Mouse (Mus musculus) liver, embryonic 13.5 days (tissue): ENCODE data around the gene Plxnb1. TPM values are rescaled to one million over a fixed set of nuclear protein-coding genes. Genes with fewer than 3 reads are reported as not detected.
"Not testable (repeated sequence)": the region's sequence is repeated elsewhere in the genome, so short reads cannot be mapped to it uniquely, and the experiment has no call there.

Experiments used
- ATAC-seq: fragments of 200-750 bp; cut with Nextera tagmentation; 2 replicates; pipeline ENCODE4 v1.8.0; 2017; ENCODE audit warnings: low read depth, mild to moderate bottlenecking, moderate number of reproducible peaks, moderate library complexity
- DNase-seq: peaks from one replicate; pipeline ENCODE4 v3.0.0; 2022
- H3K27ac ChIP-seq: fragments of 300-500 bp; sonication (generic); 2 replicates; pipeline ENCODE4 v1.5.1; 2015; ENCODE audit warnings: moderate library complexity, mild to moderate bottlenecking, inconsistent platforms
- H3K27me3 ChIP-seq: fragments of 300-500 bp; sonication (generic); 2 replicates; pipeline ENCODE4 v1.6.1; 2015; ENCODE audit warnings: mild to moderate bottlenecking, inconsistent platforms
- H3K36me3 ChIP-seq: fragments of 300-500 bp; sonication (generic); 2 replicates; pipeline ENCODE4 v1.6.1; 2015; ENCODE audit warnings: mild to moderate bottlenecking, inconsistent platforms
- H3K4me1 ChIP-seq: fragments of 300-500 bp; sonication (generic); replicated peaks from 2 replicates; pipeline ENCODE4 v1.6.1; 2015; ENCODE audit warnings: inconsistent platforms
- H3K4me2 ChIP-seq: fragments of 300-500 bp; sonication (generic); 2 replicates; pipeline ENCODE4 v1.6.1; 2015; ENCODE audit warnings: inconsistent platforms, mild to moderate bottlenecking, moderate library complexity
- H3K4me3 ChIP-seq: fragments of 300-500 bp; sonication (generic); replicated peaks from 2 replicates; pipeline ENCODE4 v1.5.1; 2015; ENCODE audit warnings: mild to moderate bottlenecking, inconsistent platforms
- H3K9ac ChIP-seq: fragments of 300-500 bp; sonication (generic); 2 replicates; pipeline ENCODE4 v1.6.1; 2015; ENCODE audit warnings: mild to moderate bottlenecking, inconsistent platforms
- H3K9me3 ChIP-seq: fragments of 300-500 bp; sonication (generic); replicated peaks from 2 replicates; pipeline ENCODE4 v1.6.1; 2016; ENCODE audit warnings: inconsistent platforms
- WGBS: fragments of 180-500 bp; shearing (Covaris S2); methylation state at CpG from one replicate; pipeline ENCODE4 v1.1.7; 2015; ENCODE audit not compliant: insufficient replicate concordance; 5-methylcytosine and 5-hydroxymethylcytosine counted together
- polyA plus RNA-seq: library from polyadenylated mRNA; unstranded; fragments of >200 nt; fragmentation: Nextera tagmentation; extraction: Ambion mirVana; gene quantifications from 2 replicates; pipeline ENCODE4 v1.2.1, GENCODE M21; 2015

Plxnb1 gene
- polyA plus RNA-seq, 1 experiment from 2014 or later, result 2.3 TPM

- H3K4me2 ChIP-seq, result no peak overlapping the region
- no peak overlapping the region for H3K4me3 ChIP-seq
- no peak overlapping the region for H3K9ac ChIP-seq
- H3K27ac ChIP-seq, result no peak overlapping the region
- H3K9me3 ChIP-seq, result no peaks in the 10 kb centered on the region
- ATAC-seq (no peak), DNase-seq (no peak)
- no peaks in the 10 kb centered on the region for H3K4me1 ChIP-seq
- 75% methylated on average over 9 of the region's 9 CpGs for WGBS
- H3K27me3 ChIP-seq, result no peaks in the 10 kb centered on the region
- H3K36me3 ChIP-seq, result peaks cover 24% of the 10 kb centered on the region
Observed at GRCm38 (mm10) chr9:109119571-109119970, 24.4 kb downstream of the Plxnb1 start.

- WGBS, result 71% methylated on average over 6 of the region's 6 CpGs
- no peak for DNase-seq
- Histone ChIP-seq H3K27ac (no peak overlapping the region), H3K4me3 (no peak overlapping the region), H3K27me3 (no peaks in the 10 kb centered on the region), H3K4me1 (no peaks in the 10 kb centered on the region), H3K9ac (no peak overlapping the region), H3K36me3 (peaks cover 20% of the 10 kb centered on the region), H3K9me3 (no peaks in the 10 kb centered on the region), H3K4me2 (no peak overlapping the region)
- ATAC-seq, result no peak
Observed at GRCm38 (mm10) chr9:109120956-109121355, 25.8 kb downstream of the Plxnb1 start.

DNA sequence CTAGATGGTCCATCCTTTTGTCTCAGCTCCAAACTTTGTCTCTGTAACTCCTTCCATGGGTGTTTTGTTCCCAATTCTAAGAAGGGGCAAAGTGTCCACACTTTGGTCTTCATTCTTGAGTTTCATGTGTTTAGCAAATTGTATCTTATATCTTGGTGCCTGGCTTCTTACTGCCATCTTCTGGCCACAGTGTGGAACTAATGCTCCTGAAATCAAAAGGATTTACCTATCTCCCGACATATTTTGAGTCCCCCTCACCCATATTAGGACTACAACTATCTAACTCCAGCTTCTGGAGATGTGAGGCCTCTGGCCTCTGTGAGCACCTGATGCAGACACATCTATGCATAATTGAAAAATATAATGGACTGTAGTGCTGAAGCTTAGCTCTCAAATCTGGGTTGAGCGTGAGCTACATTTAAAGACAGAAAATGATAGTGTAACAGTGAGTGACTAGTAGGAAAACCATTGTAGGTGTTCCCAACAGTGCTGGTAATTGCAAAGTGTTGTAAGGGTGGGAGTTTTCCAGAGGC, 27.4 kb downstream of the Plxnb1 start:
- H3K4me2 ChIP-seq, result no peak overlapping the region
- no peaks in the 10 kb centered on the region for H3K27me3 ChIP-seq
- H3K9me3 ChIP-seq, result no peaks in the 10 kb centered on the region
- peaks cover 5% of the 10 kb centered on the region for H3K36me3 ChIP-seq
- H3K4me3 ChIP-seq, result no peak overlapping the region
- ATAC-seq (no peak), DNase-seq (no peak)
- H3K4me1 ChIP-seq, result no peaks in the 10 kb centered on the region
- 45% methylated on average over 2 of the region's 2 CpGs for WGBS
- H3K27ac ChIP-seq, result no peak overlapping the region
- no peak overlapping the region for H3K9ac ChIP-seq

- DNase-seq, result no peak
- H3K27ac ChIP-seq, result no peak overlapping the region
- no peaks in the 10 kb centered on the region for H3K9me3 ChIP-seq
- 43% methylated on average over 6 of the region's 6 CpGs for WGBS
- no peak for ATAC-seq
- H3K27me3 ChIP-seq, result no peaks in the 10 kb centered on the region
- H3K4me2 ChIP-seq, result no peak overlapping the region
- H3K36me3 ChIP-seq, result no peaks in the 10 kb centered on the region; the same call in 1 of the 2 replicates
- no peaks in the 10 kb centered on the region for H3K4me1 ChIP-seq
- H3K9ac ChIP-seq, result no peak overlapping the region
- H3K4me3 ChIP-seq, result no peak overlapping the region
Observed at GRCm38 (mm10) chr9:109123266-109123665, 28.1 kb downstream of the Plxnb1 start.

- Histone ChIP-seq H3K27ac (no peak overlapping the region), H3K27me3 (no peaks in the 10 kb centered on the region), H3K4me3 (no peak overlapping the region), H3K36me3 (no peaks in the 10 kb centered on the region), H3K9me3 (no peaks in the 10 kb centered on the region), H3K9ac (no peak overlapping the region), H3K4me2 (no peak overlapping the region), H3K4me1 (no peaks in the 10 kb centered on the region)
- DNase-seq (no peak), ATAC-seq (no peak)
- WGBS, result 69% methylated on average over 3 of the region's 3 CpGs
Observed at GRCm38 (mm10) chr9:109124164-109124563, 29.0 kb downstream of the Plxnb1 start.

GRCm38 (mm10) chr9:109125043-109125442, 29.9 kb downstream of the Plxnb1 start:
- ATAC-seq (no peak), DNase-seq (no peak)
- no peaks in the 10 kb centered on the region for H3K27me3 ChIP-seq
- 55% methylated on average over 2 of the region's 2 CpGs for WGBS
- no peak overlapping the region for H3K4me3 ChIP-seq
- H3K36me3 ChIP-seq, result no peaks in the 10 kb centered on the region
- H3K9me3 ChIP-seq, result no peaks in the 10 kb centered on the region
- H3K4me2 ChIP-seq, result no peak overlapping the region
- H3K9ac ChIP-seq, result no peak overlapping the region
- H3K27ac ChIP-seq, result no peak overlapping the region
- H3K4me1 ChIP-seq, result no peaks in the 10 kb centered on the region

- no peak for ATAC-seq
- Histone ChIP-seq H3K27ac (no peak overlapping the region), H3K27me3 (no peaks in the 10 kb centered on the region), H3K9me3 (no peaks in the 10 kb centered on the region), H3K9ac (no peak overlapping the region), H3K4me1 (no peaks in the 10 kb centered on the region), H3K4me2 (no peak overlapping the region), H3K4me3 (no peak overlapping the region), H3K36me3 (no peaks in the 10 kb centered on the region)
- DNase-seq, result no peak
- WGBS, result 43% methylated on average over 3 of the region's 3 CpGs
Observed at GRCm38 (mm10) chr9:109125481-109125880, 30.3 kb downstream of the Plxnb1 start.

DNA sequence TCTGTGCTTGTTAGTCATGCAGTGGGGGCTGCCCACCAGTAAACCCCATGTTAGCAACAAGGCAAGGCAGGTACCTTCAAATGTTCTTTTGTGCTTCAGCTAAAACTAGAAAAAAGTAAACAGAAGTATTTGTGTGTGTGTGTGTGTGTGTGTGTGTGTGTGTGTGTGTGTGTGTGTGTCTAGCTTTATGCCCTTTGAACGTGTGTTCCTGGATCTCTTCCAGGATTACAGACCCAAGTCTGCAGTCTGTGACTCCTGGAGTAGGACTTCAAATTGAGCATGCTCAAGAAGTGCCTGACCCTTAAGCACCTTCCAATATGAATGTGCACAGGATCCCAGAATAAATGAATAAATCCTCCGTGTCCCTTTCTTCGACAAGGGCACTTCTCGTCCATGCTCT, 31.9 kb downstream of the Plxnb1 start:
- ATAC-seq (no peak), DNase-seq (no peak)
- WGBS, result 61% methylated on average over 4 of the region's 4 CpGs

DNA sequence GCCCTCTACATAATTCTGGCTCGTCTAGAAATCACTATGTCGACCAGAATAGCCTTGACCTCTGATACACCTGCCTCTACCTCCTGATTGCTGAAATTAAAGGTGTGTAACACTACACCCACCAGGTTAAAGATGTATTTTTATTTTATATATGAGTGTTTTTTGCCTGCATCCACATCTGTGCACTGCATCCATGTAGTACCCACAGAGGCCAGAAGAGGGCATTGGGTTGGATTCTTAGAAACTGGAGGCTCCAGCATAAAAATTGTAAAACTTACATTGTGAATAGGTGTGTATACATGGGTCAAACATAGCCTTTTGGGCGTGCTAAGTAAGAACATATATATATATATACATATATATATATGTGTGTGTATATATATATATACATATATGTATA, 33.0 kb downstream of the Plxnb1 start:
- DNase-seq, result no peak
- Histone ChIP-seq H3K27me3 (no peaks in the 10 kb centered on the region), H3K9me3 (no peaks in the 10 kb centered on the region), H3K4me3 (no peak overlapping the region), H3K9ac (no peak overlapping the region), H3K27ac (no peak overlapping the region), H3K4me1 (no peaks in the 10 kb centered on the region), H3K4me2 (no peak overlapping the region), H3K36me3 (no peaks in the 10 kb centered on the region)
- no peak for ATAC-seq
- 21% methylated on average over 3 of the region's 3 CpGs for WGBS

More for the DNA sequence above, 31.9 kb downstream of the Plxnb1 start:
- Histone ChIP-seq H3K9me3 (no peaks in the 10 kb centered on the region), H3K4me2 (no peak overlapping the region), H3K9ac (no peak overlapping the region), H3K4me3 (no peak overlapping the region), H3K36me3 (no peaks in the 10 kb centered on the region), H3K27me3 (no peaks in the 10 kb centered on the region), H3K4me1 (no peaks in the 10 kb centered on the region), H3K27ac (no peak overlapping the region)

GRCm38 (mm10) chr9:109130076-109130475, 34.9 kb downstream of the Plxnb1 start:
- no peak overlapping the region for H3K4me3 ChIP-seq
- 68% methylated on average over 5 of the region's 5 CpGs for WGBS
- no peaks in the 10 kb centered on the region for H3K9me3 ChIP-seq
- H3K9ac ChIP-seq, result no peak overlapping the region
- ATAC-seq (no peak), DNase-seq (no peak)
- H3K4me1 ChIP-seq, result no peaks in the 10 kb centered on the region
- H3K27me3 ChIP-seq, result no peaks in the 10 kb centered on the region
- H3K4me2 ChIP-seq, result no peak overlapping the region
- H3K36me3 ChIP-seq, result no peaks in the 10 kb centered on the region
- no peak overlapping the region for H3K27ac ChIP-seq

GRCm38 (mm10) chr9:109140414-109140813, 45.2 kb downstream of the Plxnb1 start:
- not testable (repeated sequence) for H3K36me3 ChIP-seq, DNase-seq, H3K9ac ChIP-seq, H3K4me1 ChIP-seq, H3K9me3 ChIP-seq, H3K27me3 ChIP-seq, H3K27ac ChIP-seq, H3K4me2 ChIP-seq, ATAC-seq, H3K4me3 ChIP-seq
- WGBS, result 49% methylated on average over 4 of the region's 4 CpGs

DNA sequence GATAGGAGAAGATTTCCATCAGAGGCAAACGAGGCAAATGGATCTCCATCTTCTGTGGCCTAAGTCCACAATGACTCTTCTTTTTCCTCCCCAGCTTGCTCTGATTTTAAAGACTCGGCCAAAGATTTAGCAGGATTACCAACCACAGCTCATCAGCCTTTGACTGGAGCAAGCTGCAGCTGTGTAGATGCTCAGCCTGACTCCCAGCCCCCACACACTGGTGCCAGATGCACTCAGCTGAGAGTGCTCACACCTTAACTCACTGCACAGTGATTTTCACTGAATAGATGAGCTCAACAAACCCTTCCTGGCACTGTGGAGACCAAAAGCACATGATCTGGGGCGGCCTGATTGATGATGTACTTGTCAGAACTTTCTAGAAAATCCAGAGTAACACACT, 66.8 kb downstream of the Plxnb1 start, which contains the start of gene Fbxw21:
TSS of gene Fbxw21 (minus strand) at position 101 of the 400 bp plus-strand sequence.
- no peaks in the 10 kb centered on the region for H3K4me1 ChIP-seq
- no peak within 1 kb of the TSS for H3K4me3 ChIP-seq
- no peak within 1 kb of the TSS for H3K27ac ChIP-seq
- DNase-seq (no peak), ATAC-seq (no peak)
- no peak within 1 kb of the TSS for H3K9ac ChIP-seq
- no peaks in the 10 kb centered on the region for H3K27me3 ChIP-seq
- H3K4me2 ChIP-seq, result no peak within 1 kb of the TSS
- no peaks in the 10 kb centered on the region for H3K36me3 ChIP-seq
- 40% methylated on average over 3 of the region's 3 CpGs for WGBS
- H3K9me3 ChIP-seq, result no peaks in the 10 kb centered on the region
